Mouse (Mus musculus) neutrophil, adult 5-6 weeks (primary cell): ENCODE data around the gene Chd8. TPM values are rescaled to one million over a fixed set of nuclear protein-coding genes. Genes with fewer than 3 reads are reported as not detected.
"Not testable (repeated sequence)": the region's sequence is repeated elsewhere in the genome, so short reads cannot be mapped to it uniquely, and the experiment has no call there.

Source experiments
- ATAC-seq: fragments of 151-379, 151-347 bp; 2 replicates; pipeline ENCODE4 v1.8.0; 2017; ENCODE audit warnings: mild to moderate bottlenecking, moderate TSS enrichment; ENCODE audit not compliant: insufficient number of reproducible peaks, poor library complexity, low FRiP score, severe bottlenecking; ENCODE audit errors: extremely low read depth
- total RNA-seq: library from RNA; stranded (forward); fragments of 200-1000 nt; gene quantifications from 2 replicates; pipeline ENCODE4 v1.2.3, GENCODE M21; 2017

Chd8 gene
- total RNA-seq = 155 and 214 TPM in 2 replicates

- peak; percentile 99 for ATAC-seq
These were observed at the start of gene Chd8 for GRCm38 (mm10) chr14:52257484-52258213. Gene Chd8, minus strand, starts transcription at chr14:52257780.

GRCm38 (mm10) chr14:52306100-52306499 is 48.5 kb upstream of the Chd8 start:
- no peak for ATAC-seq

- peak; percentile 95 for ATAC-seq
These were observed 47.2 kb upstream of the Chd8 start, which contains the start of gene Mettl3 for GRCm38 (mm10) chr14:52304644-52305271. Gene Mettl3, minus strand, starts transcription at chr14:52305128.

- not testable (repeated sequence) for ATAC-seq
These were observed 45.9 kb upstream of the Chd8 start for GRCm38 (mm10) chr14:52303517-52303916.

- ATAC-seq = no peak
These were observed 38.1 kb upstream of the Chd8 start for GRCm38 (mm10) chr14:52295558-52296264.

- ATAC-seq = no peak
These were observed 26.6 kb upstream of the Chd8 start for GRCm38 (mm10) chr14:52284191-52284590.

- ATAC-seq = no peak
These were observed 26.0 kb upstream of the Chd8 start for GRCm38 (mm10) chr14:52283629-52284028.

- ATAC-seq = no peak
These were observed 22.2 kb upstream of the Chd8 start for GRCm38 (mm10) chr14:52279747-52280120.

- ATAC-seq = peak; percentile 97
These were observed 21.6 kb upstream of the Chd8 start, which contains the start of the genes Tox4 and Rab2b for GRCm38 (mm10) chr14:52278932-52279746. Gene Tox4, plus strand, starts transcription at chr14:52279146. Gene Rab2b, minus strand, starts transcription at chr14:52279545.

GRCm38 (mm10) chr14:52277210-52277609 is 19.6 kb upstream of the Chd8 start:
- no peak for ATAC-seq

- no peak for ATAC-seq
These were observed 15.2 kb upstream of the Chd8 start for GRCm38 (mm10) chr14:52272781-52273180.

- no peak for ATAC-seq
These were observed 1.0 kb downstream of the Chd8 start for GRCm38 (mm10) chr14:52256311-52257175.

GRCm38 (mm10) chr14:52246129-52246528 is 11.5 kb downstream of the Chd8 start:
- ATAC-seq = no peak

GRCm38 (mm10) chr14:52244690-52245042 is 12.9 kb downstream of the Chd8 start:
- no peak for ATAC-seq

GRCm38 (mm10) chr14:52244041-52244689 is 13.4 kb downstream of the Chd8 start:
- peak; percentile 100 for ATAC-seq

GRCm38 (mm10) chr14:52236216-52236615 is 21.4 kb downstream of the Chd8 start:
- no peak for ATAC-seq

- no peak for ATAC-seq
These were observed 22.4 kb downstream of the Chd8 start for GRCm38 (mm10) chr14:52235165-52235564.

GRCm38 (mm10) chr14:52232249-52232648 is 25.3 kb downstream of the Chd8 start:
- no peak for ATAC-seq
